Mouse (Mus musculus) mature B cell (primary cell): Measurements from ENCODE around the gene Meis3.

Experiments used
- in situ Hi-C: fragments of 300-500 bp; cut with MboI; formaldehyde crosslinking; loops from 2 replicates; pipeline ENCODE4 v1.14.3; 2019

Gene Meis3

DNA sequence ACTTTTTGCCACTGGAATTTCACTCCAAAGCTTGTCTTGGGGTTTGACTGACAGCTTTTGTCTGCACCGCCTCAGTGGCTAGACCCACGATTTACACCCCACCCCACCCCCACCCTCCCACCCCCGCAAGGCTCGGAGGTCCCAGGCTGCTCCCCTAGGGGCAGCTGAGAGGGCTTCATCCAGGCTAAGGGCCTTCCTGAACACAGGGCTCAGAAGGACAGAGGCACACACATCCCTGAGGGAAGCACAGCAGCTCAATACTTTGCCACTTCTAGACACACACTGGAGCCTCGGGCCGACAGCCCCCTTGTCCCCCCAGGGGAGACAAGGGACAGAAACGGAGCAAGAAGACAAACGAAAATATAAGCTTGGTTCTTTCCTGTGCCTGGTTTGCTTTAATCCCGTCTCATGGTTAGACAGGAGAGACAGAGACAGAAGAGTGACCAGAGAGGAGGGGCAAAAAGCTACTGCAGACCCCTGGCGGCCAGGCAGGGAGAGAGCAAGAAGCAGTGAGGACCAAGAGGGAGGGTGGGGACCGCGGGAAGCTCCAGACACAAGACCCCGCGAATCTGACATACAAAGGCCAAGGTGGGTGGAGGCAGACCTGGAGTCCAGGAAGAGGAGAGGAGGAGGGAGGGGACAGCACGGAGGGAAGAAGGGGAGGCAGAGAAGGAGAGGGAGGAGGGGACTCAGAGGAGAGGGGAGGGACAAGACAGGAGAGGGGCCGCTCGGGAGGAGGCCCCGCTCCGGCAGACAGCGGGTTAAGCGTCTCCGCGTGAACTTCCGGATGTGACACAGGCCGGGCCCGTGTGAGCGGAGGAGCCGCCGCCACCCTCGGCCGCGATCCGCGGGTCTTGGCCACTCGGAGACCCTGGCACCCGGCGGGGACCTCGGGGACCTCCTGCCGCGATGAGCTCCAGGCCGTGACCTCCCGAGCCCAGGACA, at the start of gene Meis3:
Gene Meis3 (plus strand): TSS at position 494 of the 945 bp plus-strand sequence.
- in situ Hi-C loops, result no loop called here

DNA sequence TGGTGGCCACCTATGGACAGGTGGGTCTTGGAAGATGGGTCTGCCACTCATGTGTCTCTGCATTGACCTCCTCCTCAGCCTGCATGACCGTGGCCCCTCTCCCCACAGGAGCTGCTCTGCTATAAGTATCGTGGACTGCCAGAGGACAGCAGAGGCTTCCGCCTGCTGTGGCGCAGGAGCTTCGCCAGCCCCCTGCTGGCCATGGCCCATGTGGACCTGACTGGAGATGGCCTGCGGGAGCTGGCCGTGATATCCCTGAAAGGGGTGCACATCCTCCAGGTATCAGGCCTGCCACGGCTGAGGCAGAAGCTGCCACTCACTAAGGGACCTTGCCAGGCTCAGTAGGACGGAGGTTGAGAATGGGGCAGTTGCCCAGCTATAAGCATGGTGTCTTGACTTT, 49.1 kb upstream of the Meis3 start:
- in situ Hi-C loops, result no loop called here

DNA sequence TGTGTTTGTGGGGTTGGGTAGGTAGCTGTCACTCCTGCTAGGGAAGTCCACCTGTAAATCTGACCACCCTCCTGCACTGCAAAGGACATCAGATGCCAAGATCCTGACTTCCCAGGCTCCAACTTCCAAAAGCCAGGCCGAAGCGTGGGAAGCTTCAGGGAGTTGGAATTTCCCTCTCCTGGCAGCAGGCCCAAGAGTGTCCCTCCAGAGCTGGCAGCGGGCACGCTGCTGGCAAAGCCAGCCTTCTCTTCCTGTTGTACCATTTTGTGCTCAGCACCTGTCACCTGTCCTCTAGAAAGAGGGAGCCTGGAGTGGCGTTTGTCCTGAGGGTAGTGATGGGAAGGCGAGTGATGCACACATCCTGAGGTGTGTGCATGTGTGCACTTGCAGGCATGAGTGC, 46.5 kb upstream of the Meis3 start:
- in situ Hi-C loops, result no loop called here

GRCm38 (mm10) chr7:16128899-16129298, 46.0 kb upstream of the Meis3 start:
- in situ Hi-C loops, result no loop called here

GRCm38 (mm10) chr7:16129421-16129845, 45.5 kb upstream of the Meis3 start, which contains the start of gene Slc8a2:
Slc8a2 (plus strand) TSS chr7:16129826.
- in situ Hi-C loops, result no loop called here

GRCm38 (mm10) chr7:16129846-16130691, 44.8 kb upstream of the Meis3 start:
- in situ Hi-C loops, result no loop called here

DNA sequence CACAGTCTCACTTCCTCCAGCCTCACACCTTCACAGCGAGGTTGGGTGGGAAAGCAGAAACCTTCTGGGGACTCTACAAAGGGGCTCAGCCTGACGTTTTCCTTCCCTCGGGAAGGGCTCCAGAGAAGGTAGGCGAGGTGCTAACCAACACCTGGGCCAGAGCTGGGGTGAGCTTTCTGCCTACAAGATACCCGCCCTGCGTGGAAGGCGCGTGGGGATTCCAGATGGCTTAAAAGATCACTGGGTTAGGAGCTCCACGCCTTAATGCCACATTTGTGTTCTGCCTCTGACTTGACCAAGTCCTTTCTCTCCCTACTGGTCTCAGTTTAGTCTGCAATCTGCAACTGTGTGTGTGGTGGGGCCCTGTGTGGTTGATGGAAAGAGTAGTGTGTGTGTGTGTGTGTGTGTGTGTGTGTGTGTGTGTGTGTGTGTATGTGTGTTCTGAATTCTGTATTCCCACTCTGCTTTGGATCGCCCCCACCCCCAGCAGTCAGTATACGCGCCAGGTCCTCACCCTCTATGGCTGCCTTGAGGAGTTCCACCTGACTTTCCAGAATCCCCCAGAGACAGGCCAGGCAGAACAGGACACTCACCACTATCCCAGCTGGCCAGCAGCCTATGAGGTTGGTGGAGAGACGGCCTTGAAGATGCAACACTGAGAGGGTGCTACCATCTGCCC, 43.8 kb upstream of the Meis3 start:
- in situ Hi-C loops, result no loop called here

DNA sequence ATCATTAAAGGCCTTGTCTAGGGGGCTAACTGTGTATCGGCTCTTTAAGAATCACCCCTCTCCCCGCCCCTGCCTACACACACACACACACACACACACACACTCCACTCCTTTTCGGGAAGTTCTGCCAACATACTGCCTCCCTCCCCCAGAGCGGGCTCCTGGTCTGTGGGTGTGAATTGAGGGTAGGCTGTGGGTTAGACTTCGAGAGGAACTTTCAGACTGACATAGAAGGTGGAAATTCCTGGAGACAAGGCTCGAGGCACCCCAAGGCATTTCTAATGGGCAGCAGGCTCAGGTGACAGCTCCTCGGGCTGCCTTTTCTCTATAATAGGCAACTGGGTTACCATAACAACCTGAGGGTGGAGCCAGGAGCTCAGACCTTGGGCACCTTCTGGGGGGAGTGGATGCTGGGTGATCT, 42.7 kb upstream of the Meis3 start:
- in situ Hi-C loops, result no loop called here

- in situ Hi-C loops, result no loop called here
Measured at GRCm38 (mm10) chr7:16132926-16133325, 42.0 kb upstream of the Meis3 start.

- in situ Hi-C loops, result no loop called here
Measured at GRCm38 (mm10) chr7:16133691-16134090, 41.2 kb upstream of the Meis3 start.

DNA sequence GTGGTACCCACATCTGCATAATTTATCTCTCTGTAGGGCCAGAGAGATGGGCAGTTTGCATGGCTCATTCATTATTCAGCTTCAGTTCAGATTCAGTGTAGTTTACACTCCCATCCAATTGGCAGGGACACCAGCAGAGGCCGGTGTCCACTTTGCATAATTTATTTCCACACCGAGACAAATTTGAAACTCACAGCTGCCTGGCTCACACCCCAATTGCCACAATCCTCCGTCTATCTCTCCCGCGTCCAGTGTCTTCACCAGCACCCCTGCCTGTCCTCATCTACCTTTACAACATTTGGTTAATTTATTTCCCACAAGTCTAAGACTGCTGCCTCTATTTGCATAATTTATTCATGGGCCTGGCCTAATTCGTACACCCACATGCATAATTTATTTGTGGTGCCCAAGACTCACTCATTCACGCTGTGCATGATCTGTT, 39.9 kb upstream of the Meis3 start:
- in situ Hi-C loops, result no loop called here

GRCm38 (mm10) chr7:16146489-16147410, 28.1 kb upstream of the Meis3 start:
- in situ Hi-C loops, result loop anchor here (10.0 kb wide), 1 partner anchor 162 kb away; no protein-coding TSS in a partner anchor

DNA sequence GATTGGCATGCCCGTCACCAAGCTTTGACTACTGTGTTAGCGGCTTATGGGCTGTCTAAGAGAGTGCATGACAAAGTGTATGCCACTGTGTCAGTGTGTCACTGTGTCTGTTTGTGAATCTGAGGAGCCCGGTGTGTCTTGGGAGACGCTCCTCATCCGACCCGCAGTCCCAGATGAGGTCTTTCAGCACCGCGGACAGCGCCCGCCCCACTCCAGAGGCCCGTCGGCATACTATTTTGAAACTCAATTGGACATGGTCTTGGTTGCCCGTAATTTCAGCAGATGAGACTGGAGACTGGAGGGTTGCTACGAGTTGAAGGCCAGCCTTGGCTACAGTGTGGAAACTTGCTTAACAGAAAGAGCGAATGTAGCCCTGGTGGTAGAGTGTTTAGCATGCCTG, 27.2 kb upstream of the Meis3 start:
- in situ Hi-C loops, result loop anchor here (10.0 kb wide), 1 partner anchor 163 kb away; no protein-coding TSS in a partner anchor

- in situ Hi-C loops, result loop anchor here (10.0 kb wide), 1 partner anchor 164 kb away; no protein-coding TSS in a partner anchor
Measured at GRCm38 (mm10) chr7:16149241-16149640, 25.6 kb upstream of the Meis3 start.

DNA sequence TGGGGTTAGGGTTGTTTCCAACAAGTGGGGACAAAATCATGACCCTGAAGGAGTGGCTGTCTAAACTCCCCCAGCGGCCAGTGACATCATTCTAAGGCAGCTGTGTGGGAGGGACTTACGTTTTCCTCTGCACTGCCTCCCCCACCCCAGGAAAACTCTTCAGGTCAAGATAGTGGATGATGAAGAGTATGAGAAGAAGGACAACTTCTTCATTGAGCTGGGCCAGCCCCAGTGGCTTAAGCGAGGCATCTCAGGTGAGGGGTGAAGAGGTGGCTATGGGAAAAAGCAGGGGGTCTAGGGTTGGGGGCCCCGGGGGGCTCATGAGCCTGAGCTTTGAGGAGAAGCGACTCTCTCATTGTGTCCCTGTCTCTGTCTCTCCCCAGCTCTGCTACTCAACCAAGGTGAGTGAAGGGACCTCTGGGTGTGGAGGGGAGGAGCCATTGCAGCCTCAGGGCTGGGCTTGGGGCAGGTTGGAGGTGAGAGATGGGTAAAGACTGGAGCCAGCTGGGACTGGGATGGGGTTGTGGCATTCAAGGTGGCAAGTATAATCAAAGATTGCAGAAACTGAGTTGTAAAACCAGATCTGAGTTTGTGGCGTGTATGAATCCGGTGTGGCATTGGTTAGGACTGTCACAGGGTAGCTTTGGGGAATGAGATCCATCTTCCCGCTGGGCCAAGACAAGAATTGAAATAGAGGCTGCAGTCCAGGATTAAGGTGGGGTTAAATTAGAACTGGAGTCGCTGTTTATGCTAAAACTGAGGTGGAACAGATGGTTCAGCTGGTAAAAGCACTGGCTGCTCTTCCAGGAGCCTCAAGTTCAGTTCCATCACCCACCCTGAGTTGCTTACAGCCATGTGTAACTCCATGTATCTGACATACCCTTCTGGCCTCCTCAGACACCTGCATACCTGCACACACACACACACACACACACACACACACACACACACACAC, 24.4 kb upstream of the Meis3 start:
- in situ Hi-C loops, result no loop called here

DNA sequence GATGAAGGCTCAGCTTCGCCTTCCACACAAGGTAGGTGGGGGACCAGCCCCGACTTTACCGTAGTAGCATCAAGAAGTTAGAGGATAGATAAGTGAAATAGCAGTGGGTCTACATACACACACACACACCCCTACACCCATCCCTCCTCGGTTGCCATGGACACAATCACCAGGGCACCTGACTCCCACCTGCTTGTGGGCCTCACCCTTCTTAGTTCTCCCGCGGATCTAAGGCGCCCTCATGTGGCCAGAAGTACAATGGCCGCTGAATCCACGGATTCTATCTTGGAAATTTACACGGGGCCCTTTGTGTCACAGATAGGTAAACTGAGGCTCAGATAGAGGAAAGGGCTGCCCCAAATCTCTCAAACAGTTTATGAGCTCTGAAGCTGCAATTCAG, 21.4 kb upstream of the Meis3 start:
- in situ Hi-C loops, result no loop called here

- in situ Hi-C loops, result no loop called here
Measured at GRCm38 (mm10) chr7:16155132-16155872, 19.6 kb upstream of the Meis3 start.

DNA sequence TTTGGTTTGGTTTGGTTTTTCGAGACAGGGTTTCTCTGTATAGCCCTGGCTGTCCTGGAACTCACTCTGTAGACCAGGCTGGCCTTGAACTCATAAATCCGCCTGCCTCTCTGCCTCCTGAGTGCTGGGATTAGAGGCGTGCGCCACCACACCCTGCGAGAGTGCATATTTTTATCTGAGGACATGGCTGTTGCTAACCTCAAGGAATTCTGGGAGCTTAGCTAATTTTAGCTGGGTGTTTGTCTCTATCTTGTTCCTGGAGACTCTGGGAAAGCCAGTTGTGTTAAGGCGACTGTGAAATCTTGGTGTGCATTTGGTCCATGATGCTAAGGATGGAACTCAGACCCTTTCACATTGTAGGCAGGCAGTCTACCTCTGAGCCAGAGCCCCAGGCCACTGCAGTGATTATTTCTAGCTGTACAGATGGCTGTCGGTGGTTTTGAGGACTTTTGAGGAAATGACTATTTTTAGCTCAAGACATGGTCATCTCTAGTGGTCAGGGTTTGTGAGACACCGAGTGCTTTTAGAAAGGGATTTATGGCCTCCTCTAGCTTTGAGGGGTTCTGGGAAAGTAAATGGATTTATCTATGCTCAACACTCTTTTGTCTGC, 18.7 kb upstream of the Meis3 start:
- in situ Hi-C loops, result no loop called here
